Mouse (Mus musculus): ENCODE measurements around the gene 1810046K07Rik. TPM values are rescaled to one million over a fixed set of nuclear protein-coding genes. Genes with fewer than 3 reads are reported as not detected.

Gene 1810046K07Rik
- 0.73 and 1.6 TPM in 2 replicates for polyA plus RNA-seq (2015; fragmentation: Nextera tagmentation; extraction: Ambion mirVana)

DNA sequence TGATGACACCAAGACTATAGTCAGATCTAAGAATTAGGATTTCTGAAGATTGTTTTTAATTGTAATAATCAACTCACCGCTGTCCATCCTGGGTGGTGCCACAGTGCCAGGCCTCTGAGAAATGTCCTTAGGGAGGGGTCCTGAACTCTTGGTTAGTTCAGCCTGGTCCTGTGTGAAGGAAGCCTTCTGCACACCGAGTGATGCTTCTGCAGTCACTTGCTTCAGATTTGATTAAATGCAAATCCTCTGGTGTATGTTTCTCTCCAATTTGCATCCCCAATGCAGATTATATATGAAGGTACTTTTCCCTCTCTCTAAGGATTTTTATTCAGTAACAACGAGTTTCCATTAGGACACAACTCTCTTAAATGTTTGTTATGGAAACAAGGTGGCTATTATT, at the start of gene 1810046K07Rik:
Gene 1810046K07Rik (minus strand): TSS at position 187 of the 400 bp plus-strand sequence.
- WGBS (ENCODE audit: insufficient replicate concordance) = 81% methylated on average over 3 of the region's 3 CpGs
- no peaks in the 10 kb centered on the region for H3K9me3 ChIP-seq (ENCODE audit: low read length)
- H3K4me2 ChIP-seq (ENCODE audit: low read depth, low read length) = no peak within 1 kb of the TSS
- TF ChIP-seq EP300 (IDR thresholded peaks at IDR 0.05; ENCODE audit: low read depth) (no peak), CTCF (IDR thresholded peaks at IDR 0.05; ENCODE audit: low read depth) (no peak)
- H3K36me3 ChIP-seq (replicated peaks; ENCODE audit: insufficient read depth, low read length) = no peaks in the 10 kb centered on the region
- DNase-seq (no peak), ATAC-seq (no peak)
- no peaks in the 10 kb centered on the region for H3K4me1 ChIP-seq (ENCODE audit: insufficient read depth)
- no peaks in the 10 kb centered on the region for H3K27me3 ChIP-seq (ENCODE audit: insufficient read depth, low read length)
- H3K9ac ChIP-seq (replicated peaks) = no peak within 1 kb of the TSS
- no peak within 1 kb of the TSS for H3K4me3 ChIP-seq (ENCODE audit: low read depth, low read length)
- H3K27ac ChIP-seq (ENCODE audit: low read depth) = no peak within 1 kb of the TSS

DNA sequence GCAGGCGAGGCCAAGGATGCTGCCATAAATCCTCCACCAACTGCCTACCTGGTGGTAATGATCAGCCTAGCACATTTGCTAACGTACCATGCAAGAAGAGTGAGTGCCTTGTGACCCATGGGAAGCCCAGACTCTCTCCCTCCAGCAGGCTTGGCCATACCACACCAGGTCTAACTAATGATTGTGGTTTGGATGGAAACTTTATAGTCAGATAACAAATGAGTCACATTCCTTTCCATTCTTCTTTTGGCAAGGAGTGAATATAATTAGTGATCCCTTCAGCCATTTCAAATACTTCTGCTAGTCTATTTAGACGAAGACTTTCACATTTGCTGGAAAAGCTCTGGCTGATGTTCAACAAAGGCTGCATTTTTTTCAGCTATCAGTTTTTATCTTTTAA, 40.8 kb upstream of the 1810046K07Rik start:
- ATAC-seq (no peak), DNase-seq (no peak)
- no peak overlapping the region for H3K9ac ChIP-seq (replicated peaks)
- no peaks in the 10 kb centered on the region for H3K9me3 ChIP-seq (ENCODE audit: low read length)
- H3K27ac ChIP-seq (ENCODE audit: low read depth) = no peak overlapping the region
- H3K4me2 ChIP-seq (ENCODE audit: low read depth, low read length) = no peak overlapping the region
- 50% methylated on average over 3 of the region's 3 CpGs for WGBS (ENCODE audit: insufficient replicate concordance)
- no peak overlapping the region for H3K4me3 ChIP-seq (ENCODE audit: low read depth, low read length)
- TF ChIP-seq CTCF (IDR thresholded peaks at IDR 0.05; ENCODE audit: low read depth) (no peak), EP300 (IDR thresholded peaks at IDR 0.05; ENCODE audit: low read depth) (no peak)
- no peaks in the 10 kb centered on the region for H3K36me3 ChIP-seq (replicated peaks; ENCODE audit: insufficient read depth, low read length)
- no peaks in the 10 kb centered on the region for H3K4me1 ChIP-seq (ENCODE audit: insufficient read depth)
- H3K27me3 ChIP-seq (ENCODE audit: insufficient read depth, low read length) = no peaks in the 10 kb centered on the region

DNA sequence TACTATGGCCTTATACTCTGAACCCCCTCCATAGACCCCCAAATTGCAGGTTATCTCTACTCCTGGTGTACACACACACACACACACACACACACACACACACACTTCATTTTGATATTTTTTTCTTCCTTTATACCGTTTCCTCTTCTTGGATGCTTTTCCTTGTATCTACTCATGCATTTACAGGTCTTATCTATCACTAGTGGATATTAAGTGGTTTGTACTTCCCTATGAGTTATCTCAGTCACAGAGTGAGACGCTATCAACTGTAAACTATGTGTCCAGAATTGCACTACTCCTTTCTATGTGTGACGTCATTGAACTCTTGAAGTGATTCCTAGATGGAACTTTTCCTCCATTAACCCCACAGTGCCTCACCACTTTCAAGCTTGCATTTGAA, 38.4 kb upstream of the 1810046K07Rik start:
- Histone ChIP-seq H3K9me3 (ENCODE audit: low read length) (no peaks in the 10 kb centered on the region), H3K9ac (replicated peaks) (no peak overlapping the region), H3K4me2 (ENCODE audit: low read depth, low read length) (no peak overlapping the region), H3K4me3 (ENCODE audit: low read depth, low read length) (no peak overlapping the region), H3K36me3 (replicated peaks; ENCODE audit: insufficient read depth, low read length) (no peaks in the 10 kb centered on the region), H3K27me3 (ENCODE audit: insufficient read depth, low read length) (no peaks in the 10 kb centered on the region), H3K27ac (ENCODE audit: low read depth) (no peak overlapping the region), H3K4me1 (ENCODE audit: insufficient read depth) (no peaks in the 10 kb centered on the region)
- TF ChIP-seq CTCF (IDR thresholded peaks at IDR 0.05; ENCODE audit: low read depth) = no peak
- TF ChIP-seq EP300 (IDR thresholded peaks at IDR 0.05; ENCODE audit: low read depth) = no peak
- no peak for ATAC-seq
- DNase-seq = no peak
- WGBS (ENCODE audit: insufficient replicate concordance) = 54% methylated on average over 3 of the region's 3 CpGs

DNA sequence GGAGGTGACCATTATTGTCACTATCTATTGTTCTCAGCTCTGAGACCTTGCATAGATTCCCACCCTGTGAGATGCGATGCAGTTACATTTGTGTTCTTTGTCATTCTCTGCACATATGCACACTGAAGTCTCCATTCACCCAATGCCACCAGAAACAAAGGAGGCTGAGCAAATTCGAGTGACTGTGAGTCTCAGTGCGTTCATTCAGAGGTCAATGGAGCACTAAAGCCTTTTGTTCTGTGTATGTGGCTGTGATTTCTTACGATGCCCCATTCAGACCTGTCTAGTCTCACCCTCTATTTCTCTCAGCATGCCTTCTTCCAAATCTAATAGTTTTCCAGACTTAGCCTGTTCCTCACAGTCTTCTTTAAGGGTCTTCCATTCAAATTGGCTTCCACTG, 35.3 kb upstream of the 1810046K07Rik start:
- Histone ChIP-seq H3K4me2 (ENCODE audit: low read depth, low read length) (no peak overlapping the region), H3K9me3 (ENCODE audit: low read length) (no peaks in the 10 kb centered on the region), H3K4me3 (ENCODE audit: low read depth, low read length) (no peak overlapping the region), H3K27me3 (ENCODE audit: insufficient read depth, low read length) (no peaks in the 10 kb centered on the region), H3K36me3 (replicated peaks; ENCODE audit: insufficient read depth, low read length) (no peaks in the 10 kb centered on the region), H3K27ac (ENCODE audit: low read depth) (no peak overlapping the region), H3K4me1 (ENCODE audit: insufficient read depth) (no peaks in the 10 kb centered on the region), H3K9ac (replicated peaks) (no peak overlapping the region)
- WGBS (ENCODE audit: insufficient replicate concordance) = 77% methylated on average over 4 of the region's 4 CpGs
- DNase-seq (no peak), ATAC-seq (no peak)
- TF ChIP-seq EP300 (IDR thresholded peaks at IDR 0.05; ENCODE audit: low read depth) (no peak), CTCF (IDR thresholded peaks at IDR 0.05; ENCODE audit: low read depth) (no peak)

DNA sequence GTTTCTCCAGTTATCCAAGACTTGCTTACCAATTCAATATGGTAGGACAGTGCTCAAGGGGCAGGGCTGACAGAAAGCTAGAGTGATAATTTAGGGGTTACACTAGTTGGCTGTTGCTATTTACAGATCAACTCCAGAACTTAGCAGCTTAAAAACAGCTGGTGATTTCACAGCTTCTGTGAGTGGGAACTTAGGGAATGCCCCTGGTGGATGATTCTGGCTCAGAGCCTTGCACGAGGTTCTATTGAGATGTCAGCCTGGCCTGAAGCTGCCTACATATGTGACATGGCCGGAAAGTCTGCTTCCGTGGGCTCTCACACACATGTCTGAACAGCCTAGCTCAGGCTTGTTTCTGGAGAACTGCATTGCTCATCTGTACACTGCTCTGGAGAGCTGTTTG, 24.8 kb upstream of the 1810046K07Rik start:
- no peaks in the 10 kb centered on the region for H3K9me3 ChIP-seq (ENCODE audit: low read length)
- H3K4me1 ChIP-seq (ENCODE audit: insufficient read depth) = no peaks in the 10 kb centered on the region
- WGBS (ENCODE audit: insufficient replicate concordance) = 66% methylated on average over 3 of the region's 3 CpGs
- H3K4me3 ChIP-seq (ENCODE audit: low read depth, low read length) = no peak overlapping the region
- TF ChIP-seq EP300 (IDR thresholded peaks at IDR 0.05; ENCODE audit: low read depth) = no peak
- no peak for TF ChIP-seq CTCF (IDR thresholded peaks at IDR 0.05; ENCODE audit: low read depth)
- no peak for ATAC-seq
- no peak overlapping the region for H3K4me2 ChIP-seq (ENCODE audit: low read depth, low read length)
- H3K27me3 ChIP-seq (ENCODE audit: insufficient read depth, low read length) = no peaks in the 10 kb centered on the region
- no peak overlapping the region for H3K27ac ChIP-seq (ENCODE audit: low read depth)
- no peak overlapping the region for H3K9ac ChIP-seq (replicated peaks)
- H3K36me3 ChIP-seq (replicated peaks; ENCODE audit: insufficient read depth, low read length) = no peaks in the 10 kb centered on the region
- no peak for DNase-seq

DNA sequence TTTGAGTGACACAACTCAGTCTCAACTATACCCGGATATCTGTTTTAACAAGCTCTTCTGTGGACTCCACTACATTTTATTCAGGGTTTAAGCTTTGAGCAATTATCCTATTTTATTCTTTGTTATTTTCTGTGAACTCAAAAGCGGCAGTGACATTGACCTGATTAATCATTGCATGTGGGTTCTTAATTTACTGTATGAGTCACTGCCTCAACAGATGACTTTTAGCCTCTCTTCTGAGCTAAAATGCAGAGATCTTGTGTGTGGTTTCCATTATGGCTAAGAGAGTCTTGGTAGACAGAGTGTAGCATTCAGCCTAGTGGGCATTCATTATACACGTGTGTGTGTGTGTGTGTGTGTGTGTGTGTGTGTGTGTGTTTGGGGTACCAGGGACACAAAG, 24.2 kb upstream of the 1810046K07Rik start:
- Histone ChIP-seq H3K4me2 (ENCODE audit: low read depth, low read length) (no peak overlapping the region), H3K27ac (ENCODE audit: low read depth) (no peak overlapping the region), H3K4me3 (ENCODE audit: low read depth, low read length) (no peak overlapping the region), H3K9ac (replicated peaks) (no peak overlapping the region), H3K27me3 (ENCODE audit: insufficient read depth, low read length) (no peaks in the 10 kb centered on the region), H3K9me3 (ENCODE audit: low read length) (no peaks in the 10 kb centered on the region), H3K4me1 (ENCODE audit: insufficient read depth) (no peaks in the 10 kb centered on the region), H3K36me3 (replicated peaks; ENCODE audit: insufficient read depth, low read length) (no peaks in the 10 kb centered on the region)
- WGBS (ENCODE audit: insufficient replicate concordance) = 72% methylated on average over 3 of the region's 3 CpGs
- ATAC-seq (no peak), DNase-seq (no peak)
- TF ChIP-seq EP300 (IDR thresholded peaks at IDR 0.05; ENCODE audit: low read depth) (no peak), CTCF (IDR thresholded peaks at IDR 0.05; ENCODE audit: low read depth) (no peak)

DNA sequence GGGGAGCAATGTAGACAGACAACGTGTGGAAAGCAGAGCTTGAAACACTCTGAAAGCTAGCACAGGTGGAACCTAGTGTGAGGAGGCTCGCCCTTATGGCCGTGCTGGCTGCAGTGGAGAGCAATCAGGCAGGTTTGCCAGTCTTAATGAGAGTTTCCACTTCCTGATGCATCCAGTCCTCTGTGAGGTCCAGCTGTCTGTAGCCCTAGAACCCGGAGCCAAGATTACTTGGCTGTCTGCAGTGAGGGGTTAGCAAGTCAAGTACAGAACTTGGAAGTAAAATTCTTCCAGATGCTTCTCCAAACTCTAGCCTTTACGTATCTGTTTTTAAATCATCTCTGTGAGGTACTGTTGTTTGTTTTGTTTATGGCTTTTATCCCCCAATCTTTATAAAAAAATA, 20.7 kb upstream of the 1810046K07Rik start:
- ATAC-seq (no peak), DNase-seq (no peak)
- WGBS (ENCODE audit: insufficient replicate concordance) = 81% methylated on average over 5 of the region's 5 CpGs

More for the DNA sequence above, 20.7 kb upstream of the 1810046K07Rik start:
- H3K36me3 ChIP-seq (replicated peaks; ENCODE audit: insufficient read depth, low read length) = no peaks in the 10 kb centered on the region
- no peak for TF ChIP-seq CTCF (IDR thresholded peaks at IDR 0.05; ENCODE audit: low read depth)
- no peak for TF ChIP-seq EP300 (IDR thresholded peaks at IDR 0.05; ENCODE audit: low read depth)
- no peak overlapping the region for H3K4me2 ChIP-seq (ENCODE audit: low read depth, low read length)
- no peaks in the 10 kb centered on the region for H3K9me3 ChIP-seq (ENCODE audit: low read length)
- H3K27ac ChIP-seq (ENCODE audit: low read depth) = no peak overlapping the region
- H3K4me3 ChIP-seq (ENCODE audit: low read depth, low read length) = no peak overlapping the region
- no peaks in the 10 kb centered on the region for H3K4me1 ChIP-seq (ENCODE audit: insufficient read depth)
- H3K9ac ChIP-seq (replicated peaks) = no peak overlapping the region
- no peaks in the 10 kb centered on the region for H3K27me3 ChIP-seq (ENCODE audit: insufficient read depth, low read length)
